13 mouse cellular contexts compared by ENCODE assay signal in genomic region chr7:97171719-97172118, GRCm38 (mm10).
DNase-seq lines count a peak whose midpoint lies in the region; ATAC-seq lines count a peak whose summit lies in the region.
"Had no signal": no experiment of that assay in that cellular context is flagged by ENCODE, and none has a peak within 500 bp of the region (broad histone marks: within the 10 kb centered on the region; RNA-seq: fewer than 3 reads in every experiment).

No protein-coding gene starts in this region.

- H3K27me3 ChIP-seq in heart, embryonic 15.5 days, result no peaks in the 10 kb centered on the region
- H3K27me3 ChIP-seq in lung, embryonic 15.5 days, result no peaks in the 10 kb centered on the region
- H3K27me3 ChIP-seq: forebrain, embryonic 12.5 days; limb, embryonic 15.5 days had no signal

- no peak for DNase-seq in heart, adult 11 months
- no peak for DNase-seq in lung, postnatal 10 days
- no peak for DNase-seq in urinary bladder, postnatal 25 days (ENCODE audit: low spot score)
- DNase-seq in thymus, postnatal 25 days, result no peak
- DNase-seq: adrenal gland, postnatal 10 days; gastrocnemius, postnatal 36 days; kidney, adult 18-20 months had no signal

- H3K9ac ChIP-seq in heart, embryonic 15.5 days, result no peak overlapping the region
- H3K9ac ChIP-seq in lung, embryonic 15.5 days, result no peak overlapping the region
- H3K9ac ChIP-seq: forebrain, embryonic 12.5 days; limb, embryonic 15.5 days had no signal

- peak overlapping the region; percentile 14; the same call in 1 of the 2 replicates for H3K4me2 ChIP-seq in heart, embryonic 15.5 days
- no peak overlapping the region for H3K4me2 ChIP-seq in lung, embryonic 15.5 days
- H3K4me2 ChIP-seq: forebrain, embryonic 12.5 days; limb, embryonic 15.5 days had no signal

- H3K36me3 ChIP-seq in heart, embryonic 15.5 days, result no peaks in the 10 kb centered on the region
- no peaks in the 10 kb centered on the region for H3K36me3 ChIP-seq in lung, embryonic 15.5 days
- H3K36me3 ChIP-seq: forebrain, embryonic 12.5 days; limb, embryonic 15.5 days had no signal

- no peaks in the 10 kb centered on the region for H3K9me3 ChIP-seq in heart, embryonic 15.5 days (replicated peaks)
- no peaks in the 10 kb centered on the region for H3K9me3 ChIP-seq in lung, embryonic 15.5 days
- H3K9me3 ChIP-seq: forebrain, embryonic 12.5 days; limb, embryonic 15.5 days had no signal

- ATAC-seq in heart, embryonic 15.5 days (replicated peaks; ENCODE audit: insufficient number of reproducible peaks, insufficient read depth, low FRiP score, low read depth), result no peak
- ATAC-seq in lung, embryonic 15.5 days (ENCODE audit: borderline replicate concordance, extremely low read depth, low FRiP score, low TSS enrichment), result no peak
- ATAC-seq in granulocyte monocyte progenitor cell, adult 5-6 weeks (replicated peaks; ENCODE audit: poor library complexity, severe bottlenecking), result peak; percentile 90
- peak; percentile 86 for ATAC-seq in megakaryocyte progenitor cell, adult 5-6 weeks (replicated peaks; ENCODE audit: poor library complexity)

- 42% methylated on average over 4 of the region's 4 CpGs for WGBS in heart, embryonic 15.5 days
- WGBS in lung, embryonic 15.5 days, result 38% methylated on average over 4 of the region's 4 CpGs

- peaks cover 17% of the 10 kb centered on the region for H3K4me1 ChIP-seq in heart, embryonic 15.5 days (replicated peaks)
- peaks cover 11% of the 10 kb centered on the region for H3K4me1 ChIP-seq in lung, embryonic 15.5 days
- H3K4me1 ChIP-seq: forebrain, embryonic 12.5 days; limb, embryonic 15.5 days had no signal

- H3K4me3 ChIP-seq in heart, embryonic 15.5 days, result no peak overlapping the region
- H3K4me3 ChIP-seq in lung, embryonic 15.5 days, result no peak overlapping the region
- H3K4me3 ChIP-seq: forebrain, embryonic 12.5 days; limb, embryonic 15.5 days had no signal

- H3K27ac ChIP-seq in heart, embryonic 15.5 days, result peak overlapping the region; percentile 59
- 0 out of 2 replicates have a peak overlapping the region, but pooled peaks have one; percentile 22 for H3K27ac ChIP-seq in lung, embryonic 15.5 days
- H3K27ac ChIP-seq: forebrain, embryonic 12.5 days; limb, embryonic 15.5 days had no signal

Comparison
In these comparisons a context has a peak if more than half of its experiments do, and no peak if none do; other contexts are left out.
1. ATAC-seq: peak in granulocyte monocyte progenitor cell, adult 5-6 weeks (single experiment) and megakaryocyte progenitor cell, adult 5-6 weeks (single experiment); none in heart, embryonic 15.5 days (single experiment) and lung, embryonic 15.5 days (single experiment).